Mouse (Mus musculus) MEL (cell line): ENCODE results near the gene Arhgef17.

Experiments used
- CTCF ChIP-seq, 3 experiments: IDR thresholded peaks in 2 of 3; conservative IDR thresholded peaks in 1 of 3; 2 replicates each; pipeline ENCODE4 v1.5.1; 2011 to 2012; ENCODE audit warnings: low read length in 3 of 3, low read depth in 2 of 3, mild to moderate bottlenecking in 2 of 3, improper control_type of control experiment in 1 of 3, inconsistent platforms in 1 of 3, mixed read lengths in 1 of 3, moderate library complexity in 1 of 3; ENCODE audit not compliant: control insufficient read depth in 1 of 3, insufficient read depth in 1 of 3, poor library complexity in 1 of 3, severe bottlenecking in 1 of 3
- E2F4 ChIP-seq: IDR thresholded peaks from 2 replicates; pipeline ENCODE4 v1.6.1; 2011; ENCODE audit warnings: low read depth, low read length, improper control_type of control experiment, borderline replicate concordance
- ETS1 ChIP-seq: IDR thresholded peaks from 2 replicates; pipeline ENCODE4 v1.6.1; 2012; ENCODE audit warnings: low read depth, mild to moderate bottlenecking, inconsistent platforms, low read length, improper control_type of control experiment, moderate library complexity
- HCFC1 ChIP-seq: IDR thresholded peaks from 2 replicates; pipeline ENCODE4 v1.6.1; 2012; ENCODE audit warnings: low read depth, mild to moderate bottlenecking, inconsistent platforms, low read length, improper control_type of control experiment, moderate library complexity
- JUND ChIP-seq: IDR thresholded peaks from 2 replicates; pipeline ENCODE4 v1.6.1; 2011; ENCODE audit warnings: low read depth, mild to moderate bottlenecking, improper control_type of control experiment, low read length
- MAZ ChIP-seq: IDR thresholded peaks from 2 replicates; pipeline ENCODE4 v1.6.1; 2012; ENCODE audit warnings: low read depth, mild to moderate bottlenecking, inconsistent platforms, low read length, improper control_type of control experiment
- POLR2A ChIP-seq, 2 experiments: IDR thresholded peaks; 2 replicates each; pipeline ENCODE4 v1.6.1; 2011 to 2012; ENCODE audit warnings: low read length in 2 of 2, mild to moderate bottlenecking in 2 of 2, control low read depth in 1 of 2, improper control_type of control experiment in 1 of 2, low read depth in 1 of 2, moderate library complexity in 1 of 2; ENCODE audit not compliant: control insufficient read depth in 1 of 2, insufficient read depth in 1 of 2, poor library complexity in 1 of 2
- TCF12 ChIP-seq: IDR thresholded peaks from 2 replicates; pipeline ENCODE4 v1.6.1; 2014; ENCODE audit warnings: low read depth, mild to moderate bottlenecking, inconsistent platforms, low read length, improper control_type of control experiment, moderate library complexity
- ZMIZ1 ChIP-seq: IDR thresholded peaks from 2 replicates; pipeline ENCODE4 v1.6.1; 2012; ENCODE audit warnings: low read depth, mild to moderate bottlenecking, inconsistent platforms, low read length, improper control_type of control experiment, moderate library complexity

GRCm38 (mm10) chr7:100837701-100838100, 94.2 kb downstream of the Arhgef17 start:
- TF ChIP-seq CTCF (IDR thresholded peaks at IDR 0.05 in 2 of 3, conservative IDR thresholded peaks at IDR 0.05 in 1 of 3; ENCODE audit: control insufficient read depth in 1 of 3, insufficient read depth in 1 of 3, low read depth in 2 of 3, low read length in 3 of 3, poor library complexity in 1 of 3, severe bottlenecking in 1 of 3): no peak
- TF ChIP-seq POLR2A (IDR thresholded peaks at IDR 0.05; ENCODE audit: control insufficient read depth in 1 of 2, insufficient read depth in 1 of 2, low read depth in 1 of 2, low read length in 2 of 2, poor library complexity in 1 of 2): no peak
- TF ChIP-seq MAZ: no peak
- TF ChIP-seq E2F4: no peak
- TF ChIP-seq ZMIZ1: no peak
- TF ChIP-seq TCF12: no peak
- TF ChIP-seq JUND: no peak
- TF ChIP-seq ETS1: no peak
- TF ChIP-seq HCFC1: no peak
